Mouse (Mus musculus) heart, embryonic 16.5 days (tissue): ENCODE results near the gene Eva1b. TPM values are rescaled to one million over a fixed set of nuclear protein-coding genes. Genes with fewer than 3 reads are reported as not detected.

Experiments
- ATAC-seq: fragments of 200-750 bp; cut with Nextera tagmentation; replicated peaks from 2 replicates; pipeline ENCODE4 v1.8.0; 2017; ENCODE audit warnings: moderate number of reproducible peaks; ENCODE audit not compliant: insufficient read depth, low FRiP score; ENCODE audit errors: extremely low read depth
- H3K27ac ChIP-seq: fragments of 300-500 bp; sonication (generic); 2 replicates; pipeline ENCODE4 v1.5.1; 2014; ENCODE audit warnings: mild to moderate bottlenecking, low read length, control low read depth, moderate library complexity
- H3K27me3 ChIP-seq: fragments of 300-500 bp; sonication (generic); 2 replicates; pipeline ENCODE4 v1.6.1; 2014; ENCODE audit warnings: low read length, mixed read lengths; ENCODE audit not compliant: control insufficient read depth, insufficient read depth
- H3K36me3 ChIP-seq: fragments of 300-500 bp; sonication (generic); 2 replicates; pipeline ENCODE4 v1.6.1; 2014; ENCODE audit not compliant: control insufficient read depth, insufficient read depth
- H3K4me1 ChIP-seq: fragments of 300-500 bp; sonication (generic); 2 replicates; pipeline ENCODE4 v1.6.1; 2014; ENCODE audit warnings: low read length, mixed read lengths; ENCODE audit not compliant: control insufficient read depth, insufficient read depth
- H3K4me2 ChIP-seq: fragments of 300-500 bp; sonication (generic); 2 replicates; pipeline ENCODE4 v1.6.1; 2014; ENCODE audit warnings: low read depth, mild to moderate bottlenecking, control low read depth, low read length
- H3K4me3 ChIP-seq: fragments of 300-500 bp; sonication (generic); 2 replicates; pipeline ENCODE4 v1.5.1; 2014; ENCODE audit warnings: mild to moderate bottlenecking, control low read depth, low read length
- H3K9ac ChIP-seq: fragments of 300-500 bp; sonication (generic); 2 replicates; pipeline ENCODE4 v1.6.1; 2014; ENCODE audit warnings: low read length, control low read depth
- H3K9me3 ChIP-seq: fragments of 300-500 bp; sonication (generic); replicated peaks from 2 replicates; pipeline ENCODE4 v1.6.1; 2016; ENCODE audit warnings: low read length; ENCODE audit not compliant: control insufficient read depth
- WGBS: fragments of 180-500 bp; shearing (Covaris S2); extraction: QIAGEN DNeasy Blood & Tissue Kit; methylation state at CpG from one replicate; pipeline ENCODE4 v1.1.7; 2014; 5-methylcytosine and 5-hydroxymethylcytosine counted together
- polyA plus RNA-seq: library from polyadenylated mRNA; unstranded; fragments of >200 nt; fragmentation: Nextera tagmentation; extraction: Ambion mirVana; gene quantifications from 2 replicates; pipeline ENCODE4 v1.2.1, GENCODE M21; 2015

The Eva1b gene
- polyA plus RNA-seq, 1 experiment from 2014 or later: 29.5 TPM

- H3K36me3 ChIP-seq: peaks cover 12% of the 10 kb centered on the region
- H3K9ac ChIP-seq: no peak overlapping the region
- no peak overlapping the region for H3K4me2 ChIP-seq
- H3K4me3 ChIP-seq: no peak overlapping the region
- H3K4me1 ChIP-seq: peaks cover 22% of the 10 kb centered on the region
- no peak for ATAC-seq
- WGBS: 86% methylated on average over 8 of the region's 8 CpGs
- H3K9me3 ChIP-seq: peaks cover 6% of the 10 kb centered on the region
- no peak overlapping the region for H3K27ac ChIP-seq
- H3K27me3 ChIP-seq: no peaks in the 10 kb centered on the region
These were observed 30.4 kb upstream of the Eva1b start for GRCm38 (mm10) chr4:126117116-126117515.

GRCm38 (mm10) chr4:126118651-126119050 lies 28.9 kb upstream of the Eva1b start:
- Histone ChIP-seq H3K4me1 (peaks cover 21% of the 10 kb centered on the region), H3K27me3 (no peaks in the 10 kb centered on the region), H3K4me3 (no peak overlapping the region), H3K36me3 (peaks cover 12% of the 10 kb centered on the region), H3K4me2 (no peak overlapping the region), H3K27ac (no peak overlapping the region), H3K9ac (no peak overlapping the region), H3K9me3 (peaks cover 6% of the 10 kb centered on the region)
- WGBS: 81% methylated on average over 4 of the region's 4 CpGs
- no peak for ATAC-seq

- H3K36me3 ChIP-seq: peaks cover 15% of the 10 kb centered on the region
- H3K4me1 ChIP-seq: peaks cover 18% of the 10 kb centered on the region
- ATAC-seq: no peak
- H3K9me3 ChIP-seq: peaks cover 6% of the 10 kb centered on the region
- H3K27me3 ChIP-seq: no peaks in the 10 kb centered on the region
- WGBS: 76% methylated on average over 1 of the region's 1 CpGs
- no peak overlapping the region for H3K4me3 ChIP-seq
- no peak overlapping the region for H3K4me2 ChIP-seq
- H3K9ac ChIP-seq: no peak overlapping the region
- no peak overlapping the region for H3K27ac ChIP-seq
These were observed 28.5 kb upstream of the Eva1b start for GRCm38 (mm10) chr4:126119051-126119450.

GRCm38 (mm10) chr4:126120052-126120451 lies 27.5 kb upstream of the Eva1b start:
- H3K36me3 ChIP-seq: peaks cover 22% of the 10 kb centered on the region
- ATAC-seq: no peak
- no peak overlapping the region for H3K9ac ChIP-seq
- no peak overlapping the region for H3K27ac ChIP-seq
- H3K4me1 ChIP-seq: peaks cover 15% of the 10 kb centered on the region
- no peak overlapping the region for H3K4me3 ChIP-seq
- H3K9me3 ChIP-seq: peaks cover 6% of the 10 kb centered on the region
- H3K27me3 ChIP-seq: no peaks in the 10 kb centered on the region
- no peak overlapping the region for H3K4me2 ChIP-seq
- 89% methylated on average over 5 of the region's 5 CpGs for WGBS

- peaks cover 13% of the 10 kb centered on the region for H3K4me1 ChIP-seq
- 82% methylated on average over 2 of the region's 2 CpGs for WGBS
- H3K27ac ChIP-seq: no peak overlapping the region
- peaks cover 6% of the 10 kb centered on the region for H3K9me3 ChIP-seq
- H3K36me3 ChIP-seq: peaks cover 24% of the 10 kb centered on the region
- ATAC-seq: no peak
- no peak overlapping the region for H3K4me2 ChIP-seq
- no peaks in the 10 kb centered on the region for H3K27me3 ChIP-seq
- no peak overlapping the region for H3K9ac ChIP-seq
- H3K4me3 ChIP-seq: no peak overlapping the region
These were observed 27.0 kb upstream of the Eva1b start for GRCm38 (mm10) chr4:126120506-126120905.

- Histone ChIP-seq H3K27me3 (no peaks in the 10 kb centered on the region), H3K9me3 (peaks cover 6% of the 10 kb centered on the region), H3K4me2 (no peak overlapping the region), H3K4me1 (peaks cover 7% of the 10 kb centered on the region), H3K9ac (no peak overlapping the region), H3K4me3 (no peak overlapping the region), H3K36me3 (peaks cover 36% of the 10 kb centered on the region), H3K27ac (no peak overlapping the region)
- ATAC-seq: no peak
- 52% methylated on average over 10 of the region's 10 CpGs for WGBS
These were observed 24.1 kb upstream of the Eva1b start for GRCm38 (mm10) chr4:126123309-126124040.

- 44% methylated on average over 11 of the region's 11 CpGs for WGBS
- Histone ChIP-seq H3K36me3 (peaks cover 27% of the 10 kb centered on the region), H3K27ac (peak overlapping the region; percentile 67), H3K9me3 (no peaks in the 10 kb centered on the region), H3K4me1 (peaks cover 17% of the 10 kb centered on the region), H3K4me3 (no peak overlapping the region), H3K9ac (no peak overlapping the region), H3K27me3 (no peaks in the 10 kb centered on the region), H3K4me2 (0 out of 2 replicates have a peak overlapping the region, but pooled peaks have one; percentile 5)
- peak; percentile 35; the same call in 1 of the 2 replicates for ATAC-seq
These were observed 17.0 kb upstream of the Eva1b start for GRCm38 (mm10) chr4:126130502-126130901.

GRCm38 (mm10) chr4:126131290-126132121 lies 16.0 kb upstream of the Eva1b start:
- Histone ChIP-seq H3K4me2 (no peak overlapping the region), H3K4me1 (peaks cover 17% of the 10 kb centered on the region), H3K36me3 (peaks cover 31% of the 10 kb centered on the region), H3K4me3 (no peak overlapping the region), H3K27ac (0 out of 2 replicates have a peak overlapping the region, but pooled peaks have one; percentile 8), H3K27me3 (no peaks in the 10 kb centered on the region), H3K9me3 (no peaks in the 10 kb centered on the region), H3K9ac (no peak overlapping the region)
- no peak for ATAC-seq
- 52% methylated on average over 10 of the region's 10 CpGs for WGBS
